Mouse (Mus musculus) hematopoietic stem cell, adult 5-6 weeks (primary cell): ENCODE data around the gene Zfp664. TPM values are rescaled to one million over a fixed set of nuclear protein-coding genes. Genes with fewer than 3 reads are reported as not detected.

ENCODE experiments used
- ATAC-seq, 2 experiments: fragments of 125-278 bp in 1 of 2; replicated peaks in 1 of 2; 2 replicates each; pipeline ENCODE4 v1.8.0; 2016 to 2017; ENCODE audit warnings: inconsistent platforms in 2 of 2, mild to moderate bottlenecking in 2 of 2, moderate number of reproducible peaks in 2 of 2, low read depth in 1 of 2, moderate TSS enrichment in 1 of 2; ENCODE audit not compliant: low FRiP score in 2 of 2, poor library complexity in 2 of 2, severe bottlenecking in 2 of 2, insufficient read depth in 1 of 2, low TSS enrichment in 1 of 2
- total RNA-seq: library from RNA; stranded (forward); fragments of 172-1452, 232-1000 nt; gene quantifications from 2 replicates; pipeline ENCODE4 v1.2.3, GENCODE M21; 2017

The Zfp664 gene
- total RNA-seq, 1 experiment from 2014 or later = 29.1 TPM

GRCm38 (mm10) chr5:124860013-124860412, 2.5 kb upstream of the Zfp664 start:
- no peak; a peak in 1 of 4 replicates for ATAC-seq

DNA sequence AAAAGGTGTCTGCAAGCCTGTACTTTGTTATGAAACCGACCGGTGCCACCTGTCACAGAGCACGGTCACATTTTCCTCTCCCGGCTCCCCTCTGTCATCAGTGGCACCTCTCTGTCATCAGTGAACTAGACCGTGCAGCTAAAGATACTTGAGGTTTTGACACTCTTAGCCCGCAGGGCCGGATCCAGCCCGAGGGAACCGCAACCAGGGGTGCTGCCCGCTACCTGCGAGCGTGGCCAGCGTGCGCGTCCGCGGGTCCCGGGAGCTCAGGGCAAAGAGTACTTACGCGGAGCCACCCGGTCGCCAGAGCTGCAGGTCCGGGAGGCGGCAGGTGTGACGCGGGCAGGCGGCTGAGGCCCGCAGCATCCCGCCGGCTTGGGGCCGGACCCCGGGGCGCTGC, 1.0 kb upstream of the Zfp664 start:
- no peak for ATAC-seq

DNA sequence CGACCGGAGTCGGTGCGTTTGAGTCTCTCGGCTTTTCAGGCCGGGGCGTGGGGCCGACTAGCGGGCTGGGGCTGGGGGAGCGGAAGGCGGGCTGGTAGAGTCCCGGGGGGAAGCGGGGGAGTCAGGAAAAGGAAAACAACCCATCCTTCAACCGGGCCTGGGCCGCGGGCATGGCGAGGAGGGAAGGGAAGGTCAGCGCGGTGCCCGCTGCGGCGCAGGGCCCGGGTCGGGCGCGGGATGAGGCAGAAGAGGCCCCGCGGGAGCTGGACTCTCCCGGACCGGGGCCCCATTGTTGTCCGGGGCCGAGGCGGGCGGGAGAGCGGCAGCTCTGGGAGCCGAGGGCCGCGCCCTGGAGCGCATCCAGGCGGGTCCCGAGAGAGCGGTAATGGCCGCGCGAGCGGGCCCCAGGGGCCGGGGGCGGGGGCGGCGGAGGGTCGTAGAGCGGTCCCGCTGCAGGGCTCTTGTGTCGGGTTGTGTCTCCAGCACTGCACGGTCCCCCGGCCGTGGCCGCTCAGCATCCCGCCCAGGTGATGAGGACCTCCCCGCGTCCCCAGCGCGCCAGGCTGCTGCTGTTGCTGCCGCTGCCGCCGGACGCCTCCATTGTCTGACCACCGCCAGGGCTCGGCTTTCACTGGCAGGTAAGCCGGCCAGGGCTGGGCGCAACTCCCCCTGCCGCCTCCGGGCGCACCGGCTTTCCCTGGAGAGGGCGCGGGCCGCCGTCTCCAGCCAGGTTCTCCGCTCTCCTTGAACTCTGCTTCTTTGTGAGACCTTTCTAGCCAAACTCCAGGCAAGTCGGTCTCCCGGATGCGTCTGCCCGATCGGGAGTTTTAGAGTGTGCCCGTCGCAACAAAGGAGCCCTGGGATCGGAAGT, 615 bp downstream of the Zfp664 start:
- 0 out of 4 replicates have a peak, but pooled peaks of 1 of the 2 experiments have one; percentile 2 for ATAC-seq

GRCm38 (mm10) chr5:124868981-124869380, 6.5 kb downstream of the Zfp664 start:
- peak in 1 of 2 experiments; percentile 50; a peak in 2 of 4 replicates for ATAC-seq

GRCm38 (mm10) chr5:124872033-124872432, 9.5 kb downstream of the Zfp664 start:
- no peak for ATAC-seq

- peak; percentile 90 to 93 for ATAC-seq
These were observed 10.6 kb downstream of the Zfp664 start for GRCm38 (mm10) chr5:124873096-124873495.

GRCm38 (mm10) chr5:124873890-124874601, 11.6 kb downstream of the Zfp664 start:
- no peak for ATAC-seq

GRCm38 (mm10) chr5:124879251-124879650, 16.8 kb downstream of the Zfp664 start:
- no peak for ATAC-seq

GRCm38 (mm10) chr5:124879801-124880200, 17.3 kb downstream of the Zfp664 start:
- ATAC-seq = no peak

DNA sequence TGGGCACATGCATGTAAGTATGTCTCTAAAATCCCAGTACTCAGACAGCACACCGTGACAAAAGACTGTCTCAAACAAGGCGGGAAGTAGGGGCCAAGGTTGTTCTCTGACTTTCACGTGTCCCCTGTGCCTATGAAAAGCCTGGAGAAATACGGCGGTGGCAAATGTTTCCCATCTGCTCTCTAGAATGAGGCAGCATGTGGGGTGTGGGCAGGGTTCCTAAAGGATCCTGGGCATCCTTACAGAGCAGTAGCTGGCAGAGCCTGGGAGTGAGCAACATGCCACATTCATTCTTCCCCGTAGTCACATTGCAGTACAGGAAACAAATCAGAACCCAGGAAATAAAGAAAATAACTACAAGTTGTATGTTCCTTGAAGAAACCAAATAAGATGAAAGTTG, 21.4 kb downstream of the Zfp664 start:
- no peak for ATAC-seq

DNA sequence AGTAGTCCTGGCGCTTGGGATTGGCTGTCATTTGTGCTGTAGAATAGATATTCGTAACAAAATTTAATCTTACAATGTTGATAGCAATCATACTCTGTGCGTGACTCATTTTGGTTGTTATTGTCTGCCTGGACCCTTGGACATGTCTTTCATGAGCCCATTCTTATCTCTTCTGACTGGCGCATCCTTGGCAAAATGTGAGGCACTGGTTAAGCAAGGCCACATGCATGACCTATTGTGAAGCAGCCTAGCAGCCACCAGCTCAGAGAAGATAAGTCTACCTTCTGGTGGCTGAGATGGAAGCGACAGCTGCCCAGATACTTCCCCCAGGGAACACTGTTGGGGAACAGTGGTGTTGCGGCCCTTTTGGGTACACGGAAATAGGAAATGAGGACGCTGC, 26.2 kb downstream of the Zfp664 start:
- ATAC-seq = no peak

DNA sequence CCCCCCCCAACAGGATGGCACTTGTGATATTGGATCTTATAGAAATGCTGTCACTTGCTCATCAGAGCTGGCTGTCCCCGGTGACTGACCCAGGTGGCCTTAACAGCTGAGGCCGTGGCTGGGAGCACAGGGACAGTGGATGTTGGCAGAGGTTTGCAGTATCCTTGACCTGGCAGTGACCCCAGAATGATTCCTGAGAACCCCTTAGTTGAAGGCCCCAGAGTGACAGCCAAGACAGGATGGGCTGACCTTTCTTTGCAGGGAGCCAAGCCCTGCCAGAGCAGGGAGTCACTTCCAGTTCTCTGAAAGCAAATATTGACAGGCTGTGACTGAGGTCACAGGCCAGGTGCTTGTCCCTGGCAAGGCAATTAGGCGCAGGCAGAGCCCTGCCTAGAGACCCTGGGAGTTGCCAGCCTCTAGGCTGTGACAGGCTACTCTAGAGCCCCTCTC, 29.5 kb downstream of the Zfp664 start:
- no peak for ATAC-seq

GRCm38 (mm10) chr5:124896135-124896534, 33.6 kb downstream of the Zfp664 start:
- no peak for ATAC-seq

DNA sequence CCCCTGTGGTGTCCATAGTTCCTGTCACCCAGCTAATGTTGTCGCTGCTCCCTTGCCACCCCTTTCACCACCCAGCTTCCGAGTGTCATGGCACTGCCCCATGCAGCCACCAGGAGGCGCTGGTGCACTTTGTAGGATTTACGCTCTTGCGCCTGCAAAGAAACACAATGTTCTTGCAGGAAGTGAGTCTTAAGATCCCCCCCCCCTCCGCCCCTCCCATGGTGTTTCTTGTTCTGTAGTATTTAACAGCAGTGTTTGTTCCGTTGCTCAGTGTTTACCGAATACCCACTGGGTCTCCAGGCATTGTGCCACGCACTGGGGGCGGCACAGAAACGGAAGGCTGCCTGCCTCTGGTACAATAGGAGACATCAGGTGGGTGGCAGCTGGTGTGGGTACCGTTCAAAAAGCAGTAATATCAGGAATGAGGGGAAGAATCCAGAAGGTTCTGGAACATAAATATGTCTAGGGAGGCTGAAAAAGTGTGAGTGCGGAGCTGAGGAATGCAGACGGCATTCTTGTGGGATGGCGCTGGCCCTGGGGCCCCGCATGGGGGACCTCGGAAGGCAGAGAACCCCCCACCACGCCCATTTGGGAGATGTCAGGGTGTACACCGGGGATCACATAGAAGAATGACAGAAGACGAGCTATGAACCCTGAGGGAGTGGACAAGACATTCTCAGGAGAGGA, 37.6 kb downstream of the Zfp664 start:
- ATAC-seq = peak; percentile 77 to 88; a peak in 3 of 4 replicates

DNA sequence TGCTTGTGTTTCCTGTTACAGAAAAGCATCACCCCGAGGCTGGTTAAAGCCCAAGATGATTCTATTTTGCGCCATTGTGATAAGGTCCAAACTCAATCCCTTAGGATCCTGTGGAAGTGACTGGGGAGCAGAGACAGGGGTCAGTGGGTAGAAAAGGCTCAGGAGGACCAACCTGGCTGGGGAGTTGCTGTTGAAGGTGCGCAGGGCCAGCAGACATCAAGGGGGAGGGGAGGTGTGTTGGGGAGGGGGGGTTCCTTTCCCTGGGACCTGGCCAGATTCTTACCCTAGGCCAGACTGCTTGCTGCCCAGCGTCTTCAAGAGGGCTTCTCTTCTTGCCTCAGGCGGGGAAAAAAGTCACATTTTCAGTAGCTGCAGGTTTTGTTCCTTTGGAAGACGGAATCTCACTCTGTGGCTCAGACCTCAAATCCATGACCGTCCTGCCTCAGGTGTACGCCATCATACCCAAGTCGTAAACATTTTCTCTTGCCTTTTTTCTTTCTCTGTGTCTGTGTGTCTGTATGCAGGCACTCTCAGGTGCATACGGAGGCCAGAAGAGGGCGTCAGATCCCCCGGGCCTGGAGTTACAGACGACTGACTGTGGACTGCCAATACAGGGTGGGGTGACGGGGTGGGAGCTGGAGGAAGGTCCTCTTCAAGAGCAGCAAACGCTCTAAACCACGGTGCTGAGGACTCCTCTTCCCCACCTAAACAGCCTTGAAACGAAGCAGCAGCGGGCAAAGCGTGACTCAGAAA, 38.4 kb downstream of the Zfp664 start:
- ATAC-seq = no peak

GRCm38 (mm10) chr5:124901675-124902074, 39.2 kb downstream of the Zfp664 start:
- no peak for ATAC-seq

DNA sequence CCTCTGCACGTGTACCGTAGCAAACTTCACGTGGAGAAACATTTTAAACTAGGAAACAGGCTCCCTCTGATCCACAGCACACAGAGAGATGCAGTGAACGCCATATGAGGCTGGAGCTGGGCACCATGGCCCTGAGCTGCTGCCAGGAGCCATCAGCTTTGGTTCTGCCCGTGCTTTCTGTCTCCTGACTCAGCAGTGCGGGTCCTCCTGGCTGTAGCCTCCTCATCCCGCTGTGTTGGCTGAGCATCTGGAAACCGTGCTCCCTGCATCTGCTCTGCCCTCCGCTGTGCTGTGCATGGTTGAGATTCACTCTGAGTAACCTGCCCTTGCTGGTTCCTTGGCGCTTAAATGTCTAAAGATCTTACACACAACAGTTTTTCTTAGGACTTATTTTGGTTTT, 39.7 kb downstream of the Zfp664 start:
- no peak for ATAC-seq
